Comparison of ENCODE assay signal across 8 mouse cellular contexts in genomic region chr13:54054962-54055361, GRCm38 (mm10). TPM values are rescaled to one million over a fixed set of nuclear protein-coding genes. Genes with fewer than 3 reads are reported as not detected.
DNase-seq lines count a peak whose midpoint lies in the region; ATAC-seq lines count a peak whose summit lies in the region.
"Had no signal": no experiment of that assay in that cellular context is flagged by ENCODE, and none has a peak within 500 bp of the region (broad histone marks: within the 10 kb centered on the region; RNA-seq: fewer than 3 reads in every experiment).

No protein-coding gene starts in this region.

- WGBS in lung, embryonic 15.5 days = under 1% methylated on average over 20 of the region's 20 CpGs
- WGBS in embryonic facial prominence, embryonic 15.5 days = 0% methylated on average over 20 of the region's 20 CpGs
- 1% methylated on average over 20 of the region's 20 CpGs for WGBS in intestine, embryonic 15.5 days

- ATAC-seq in lung, embryonic 15.5 days (ENCODE audit: borderline replicate concordance, extremely low read depth, low FRiP score, low TSS enrichment) = peak; percentile 27; the same call in 1 of the 2 replicates
- peak; percentile 67; the same call in 1 of the 2 replicates for ATAC-seq in embryonic facial prominence, embryonic 15.5 days (ENCODE audit: insufficient number of reproducible peaks, low FRiP score, low TSS enrichment, low read depth)
- ATAC-seq in intestine, embryonic 15.5 days = no peak

- peaks cover 9% of the 10 kb centered on the region for H3K4me1 ChIP-seq in lung, embryonic 15.5 days
- peaks cover 15% of the 10 kb centered on the region for H3K4me1 ChIP-seq in embryonic facial prominence, embryonic 15.5 days
- H3K4me1 ChIP-seq in intestine, embryonic 15.5 days (replicated peaks) = peaks cover 7% of the 10 kb centered on the region

- DNase-seq in lung, postnatal 36 days = no peak
- peak; percentile 64 for DNase-seq in retina, postnatal 1 day
- DNase-seq in spleen, adult 12 weeks (ENCODE audit: low spot score) = no peak
- no peak for DNase-seq in urinary bladder, postnatal 10 days (ENCODE audit: low spot score)

- H3K27ac ChIP-seq in lung, embryonic 15.5 days = no peak overlapping the region
- H3K27ac ChIP-seq in embryonic facial prominence, embryonic 15.5 days (replicated peaks) = no peak overlapping the region
- no peak overlapping the region for H3K27ac ChIP-seq in intestine, embryonic 15.5 days

- no peak overlapping the region for H3K9ac ChIP-seq in lung, embryonic 15.5 days
- H3K9ac ChIP-seq in embryonic facial prominence, embryonic 15.5 days = no peak overlapping the region; the same call in 1 of the 2 replicates
- no peak overlapping the region for H3K9ac ChIP-seq in intestine, embryonic 15.5 days

- no peaks in the 10 kb centered on the region for H3K36me3 ChIP-seq in lung, embryonic 15.5 days
- no peaks in the 10 kb centered on the region for H3K36me3 ChIP-seq in embryonic facial prominence, embryonic 15.5 days
- no peaks in the 10 kb centered on the region for H3K36me3 ChIP-seq in intestine, embryonic 15.5 days

- H3K27me3 ChIP-seq in lung, embryonic 15.5 days = peaks cover 31% of the 10 kb centered on the region
- peaks cover 34% of the 10 kb centered on the region for H3K27me3 ChIP-seq in embryonic facial prominence, embryonic 15.5 days
- peaks cover 35% of the 10 kb centered on the region for H3K27me3 ChIP-seq in intestine, embryonic 15.5 days (replicated peaks)

- H3K4me3 ChIP-seq in lung, embryonic 15.5 days = peak overlapping the region; percentile 51
- H3K4me3 ChIP-seq in embryonic facial prominence, embryonic 15.5 days (replicated peaks) = peak overlapping the region; percentile 47
- H3K4me3 ChIP-seq in intestine, embryonic 15.5 days (replicated peaks) = peak overlapping the region; percentile 43
- H3K4me3 ChIP-seq: myocyte had no signal

- H3K4me2 ChIP-seq in lung, embryonic 15.5 days = peak overlapping the region; percentile 95
- H3K4me2 ChIP-seq in embryonic facial prominence, embryonic 15.5 days (replicated peaks) = peak overlapping the region; percentile 88
- peak overlapping the region; percentile 96 for H3K4me2 ChIP-seq in intestine, embryonic 15.5 days (replicated peaks)

- no peaks in the 10 kb centered on the region for H3K9me3 ChIP-seq in lung, embryonic 15.5 days
- H3K9me3 ChIP-seq in embryonic facial prominence, embryonic 15.5 days (replicated peaks) = no peaks in the 10 kb centered on the region
- H3K9me3 ChIP-seq in intestine, embryonic 15.5 days = no peaks in the 10 kb centered on the region

RNA-seq across cellular contexts. Expression of gene Drd1, which starts 0.5 kb away (rescaled TPM):
- polyA plus RNA-seq in lung, embryonic 15.5 days (2015; fragmentation: Nextera tagmentation; extraction: Ambion mirVana) = 0.69 and 0.97 TPM in 2 replicates
- polyA plus RNA-seq in embryonic facial prominence, embryonic 15.5 days (2015; fragmentation: Nextera tagmentation; extraction: Ambion mirVana) = 0.95 and 1.0 TPM in 2 replicates
- 0.16 and 0.21 TPM in 2 replicates for polyA plus RNA-seq in intestine, embryonic 15.5 days (2015; fragmentation: Nextera tagmentation; extraction: Ambion mirVana)
- polyA plus RNA-seq: myocyte had no signal

RNA-seq across cellular contexts. Expression of gene Sfxn1, which starts 16.7 kb away (rescaled TPM):
- polyA plus RNA-seq in lung, embryonic 15.5 days (2015; fragmentation: Nextera tagmentation; extraction: Ambion mirVana) = 61.5 and 64.1 TPM in 2 replicates
- polyA plus RNA-seq in embryonic facial prominence, embryonic 15.5 days (2015; fragmentation: Nextera tagmentation; extraction: Ambion mirVana) = 43.8 and 44.6 TPM in 2 replicates
- 80.2 and 88.6 TPM in 2 replicates for polyA plus RNA-seq in intestine, embryonic 15.5 days (2015; fragmentation: Nextera tagmentation; extraction: Ambion mirVana)
